Mouse (Mus musculus): ENCODE data around the gene Aqp9. TPM values are rescaled to one million over a fixed set of nuclear protein-coding genes. Genes with fewer than 3 reads are reported as not detected.
A peak's percentile ranks its signal among the peaks of the same experiment; 100 is the strongest.

The Aqp9 gene
- total and polyA plus RNA-seq, 2 experiments from 2014 or later, result 0.15 TPM; not detected in 1

DNA sequence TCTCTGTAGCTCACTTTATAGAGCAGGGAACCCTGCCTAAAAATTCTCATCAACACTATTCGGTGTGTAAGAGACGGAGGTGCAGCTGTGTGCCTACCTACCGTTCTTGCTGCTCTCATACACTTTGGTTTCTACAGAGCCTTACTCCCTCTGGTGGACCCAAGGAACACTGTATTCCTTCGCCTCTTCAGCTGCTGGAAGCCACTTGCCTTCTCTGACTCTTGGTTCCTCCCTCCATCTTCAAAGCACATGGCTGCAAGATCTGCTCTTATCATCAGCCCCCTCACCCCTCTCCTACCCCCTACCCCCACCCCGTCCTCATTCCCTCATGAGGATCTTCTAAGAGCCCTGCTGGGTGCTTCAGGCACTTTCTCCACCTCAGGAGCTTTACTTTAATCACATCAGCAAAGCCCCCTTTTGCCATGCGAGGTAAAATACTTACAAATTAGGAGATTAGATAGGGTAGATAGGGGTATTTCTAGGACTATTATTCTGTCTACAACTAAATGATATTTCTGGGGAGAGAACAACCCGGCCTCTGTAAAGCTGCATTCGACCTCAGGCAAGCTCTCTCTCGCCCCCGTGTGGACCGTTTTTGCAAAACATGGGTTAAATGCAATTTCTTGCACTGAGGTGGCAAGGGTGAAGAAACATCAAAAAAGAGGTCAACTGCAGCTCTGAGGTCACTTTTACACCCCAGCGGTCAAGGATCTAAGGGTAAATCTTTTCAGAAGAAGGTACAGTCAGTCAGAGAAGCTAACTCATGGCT is 20.3 kb upstream of the Aqp9 start:
- no peak overlapping the region for H3K27ac ChIP-seq (ENCODE audit: low read depth)
- no peaks in the 10 kb centered on the region for H3K4me1 ChIP-seq (ENCODE audit: control insufficient read depth, insufficient read depth)
- peak overlapping the region; percentile 46 for H3K4me2 ChIP-seq (ENCODE audit: low read depth, low read length)
- no peaks in the 10 kb centered on the region for H3K27me3 ChIP-seq (ENCODE audit: control insufficient read depth, insufficient read depth, low read length)
- DNase-seq (ENCODE audit: low spot score), result peak; percentile 69
- ATAC-seq (ENCODE audit: insufficient read depth, low read depth), result 0 out of 2 replicates have a peak, but pooled peaks have one; percentile 53
- TF ChIP-seq CTCF (IDR thresholded peaks at IDR 0.05; ENCODE audit: low read depth) (peak; percentile 82), EP300 (IDR thresholded peaks at IDR 0.05; ENCODE audit: low read depth) (no peak)
- no peak overlapping the region for H3K9ac ChIP-seq (replicated peaks; ENCODE audit: low read depth, low read length)
- H3K4me3 ChIP-seq (ENCODE audit: low read depth, low read length), result no peak overlapping the region
- WGBS, result 6% methylated on average over 12 of the region's 12 CpGs
- H3K9me3 ChIP-seq (replicated peaks; ENCODE audit: control insufficient read depth, low read length), result no peaks in the 10 kb centered on the region
- no peaks in the 10 kb centered on the region for H3K36me3 ChIP-seq (replicated peaks; ENCODE audit: control insufficient read depth, insufficient read depth, low read length)

DNA sequence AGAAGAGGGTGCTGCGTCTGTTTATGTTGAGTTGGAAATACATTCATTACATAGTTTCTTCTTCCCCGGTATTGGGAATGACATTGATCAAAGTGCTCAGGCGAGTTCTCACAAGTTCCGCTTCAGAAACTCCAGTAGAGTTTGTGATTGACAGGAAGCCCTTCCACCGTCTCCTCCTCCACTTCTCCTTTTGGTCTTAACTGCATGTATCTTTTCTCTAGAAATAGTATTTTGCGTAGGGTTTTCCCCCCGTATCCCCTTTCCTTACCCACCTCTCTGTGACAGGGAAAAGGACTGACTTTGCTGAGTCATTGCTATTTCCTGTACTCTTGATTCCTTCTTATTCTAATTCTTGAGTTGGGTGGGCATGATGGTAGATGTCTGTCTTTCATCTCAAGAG is 18.9 kb upstream of the Aqp9 start:
- TF ChIP-seq CTCF (IDR thresholded peaks at IDR 0.05; ENCODE audit: low read depth) (no peak), EP300 (IDR thresholded peaks at IDR 0.05; ENCODE audit: low read depth) (no peak)
- WGBS, result 86% methylated on average over 7 of the region's 7 CpGs

DNA sequence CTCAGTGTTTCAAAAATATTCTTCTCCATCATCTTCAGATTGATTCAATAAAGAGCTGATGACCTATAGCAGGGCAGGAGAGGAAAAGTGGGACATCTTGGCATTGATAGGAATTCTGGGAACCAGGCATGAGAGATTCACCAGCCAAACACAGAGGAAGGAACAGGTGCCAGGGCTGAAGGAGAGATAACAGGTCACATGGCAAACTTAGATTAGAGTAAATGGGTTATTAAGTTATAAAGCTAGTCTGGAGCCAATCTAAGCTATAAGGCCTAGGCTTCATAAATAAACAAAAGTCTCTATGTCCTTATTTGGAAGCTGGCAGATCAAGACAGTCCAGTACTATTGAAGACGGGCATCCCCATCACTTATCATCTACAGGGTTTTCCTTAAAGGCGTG is 17.3 kb upstream of the Aqp9 start:
- 82% methylated on average over 2 of the region's 2 CpGs for WGBS

More for the DNA sequence above, 18.9 kb upstream of the Aqp9 start:
- Histone ChIP-seq H3K4me3 (ENCODE audit: low read depth, low read length) (no peak overlapping the region), H3K27me3 (ENCODE audit: control insufficient read depth, insufficient read depth, low read length) (no peaks in the 10 kb centered on the region), H3K4me2 (ENCODE audit: low read depth, low read length) (no peak overlapping the region), H3K9me3 (replicated peaks; ENCODE audit: control insufficient read depth, low read length) (no peaks in the 10 kb centered on the region), H3K4me1 (ENCODE audit: control insufficient read depth, insufficient read depth) (no peaks in the 10 kb centered on the region), H3K27ac (ENCODE audit: low read depth) (no peak overlapping the region), H3K36me3 (replicated peaks; ENCODE audit: control insufficient read depth, insufficient read depth, low read length) (no peaks in the 10 kb centered on the region), H3K9ac (replicated peaks; ENCODE audit: low read depth, low read length) (no peak overlapping the region)
- DNase-seq (ENCODE audit: low spot score) (no peak), ATAC-seq (ENCODE audit: insufficient read depth, low read depth) (no peak)

DNA sequence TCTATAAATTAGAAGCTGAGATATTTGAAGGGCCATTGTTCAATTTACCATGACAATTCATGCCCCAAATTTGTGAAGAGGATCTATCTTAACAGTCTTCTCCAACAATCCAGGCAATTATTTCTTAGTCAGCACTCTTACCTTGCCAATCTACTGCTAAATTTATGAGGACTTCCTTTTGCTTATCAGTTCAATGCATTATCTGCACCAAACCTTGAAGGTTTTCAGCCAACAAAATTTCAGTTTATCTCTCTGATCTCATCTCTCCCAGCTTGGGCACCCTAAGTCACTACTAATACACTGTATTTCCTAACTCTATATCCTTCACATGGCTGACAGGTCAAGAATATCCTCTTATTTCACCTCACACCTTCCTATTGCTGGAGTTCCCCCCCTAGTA is 16.8 kb upstream of the Aqp9 start:
- no peak for ATAC-seq (ENCODE audit: insufficient read depth, low read depth)
- Histone ChIP-seq H3K9me3 (replicated peaks; ENCODE audit: control insufficient read depth, low read length) (no peaks in the 10 kb centered on the region), H3K9ac (replicated peaks; ENCODE audit: low read depth, low read length) (no peak overlapping the region), H3K27me3 (ENCODE audit: control insufficient read depth, insufficient read depth, low read length) (no peaks in the 10 kb centered on the region), H3K27ac (ENCODE audit: low read depth) (no peak overlapping the region), H3K36me3 (replicated peaks; ENCODE audit: control insufficient read depth, insufficient read depth, low read length) (no peaks in the 10 kb centered on the region), H3K4me1 (ENCODE audit: control insufficient read depth, insufficient read depth) (no peaks in the 10 kb centered on the region), H3K4me3 (ENCODE audit: low read depth, low read length) (no peak overlapping the region), H3K4me2 (ENCODE audit: low read depth, low read length) (no peak overlapping the region)
- DNase-seq (ENCODE audit: low spot score), result no peak
- TF ChIP-seq CTCF (IDR thresholded peaks at IDR 0.05; ENCODE audit: low read depth), result no peak
- no peak for TF ChIP-seq EP300 (IDR thresholded peaks at IDR 0.05; ENCODE audit: low read depth)

More for the DNA sequence above, 17.3 kb upstream of the Aqp9 start:
- H3K36me3 ChIP-seq (replicated peaks; ENCODE audit: control insufficient read depth, insufficient read depth, low read length), result no peaks in the 10 kb centered on the region
- no peak overlapping the region for H3K9ac ChIP-seq (replicated peaks; ENCODE audit: low read depth, low read length)
- H3K4me2 ChIP-seq (ENCODE audit: low read depth, low read length), result no peak overlapping the region
- ATAC-seq (ENCODE audit: insufficient read depth, low read depth) (no peak), DNase-seq (ENCODE audit: low spot score) (no peak)
- H3K4me3 ChIP-seq (ENCODE audit: low read depth, low read length), result no peak overlapping the region
- no peak overlapping the region for H3K27ac ChIP-seq (ENCODE audit: low read depth)
- no peaks in the 10 kb centered on the region for H3K27me3 ChIP-seq (ENCODE audit: control insufficient read depth, insufficient read depth, low read length)
- TF ChIP-seq CTCF (IDR thresholded peaks at IDR 0.05; ENCODE audit: low read depth) (no peak), EP300 (IDR thresholded peaks at IDR 0.05; ENCODE audit: low read depth) (no peak)
- H3K4me1 ChIP-seq (ENCODE audit: control insufficient read depth, insufficient read depth), result no peaks in the 10 kb centered on the region
- no peaks in the 10 kb centered on the region for H3K9me3 ChIP-seq (replicated peaks; ENCODE audit: control insufficient read depth, low read length)

DNA sequence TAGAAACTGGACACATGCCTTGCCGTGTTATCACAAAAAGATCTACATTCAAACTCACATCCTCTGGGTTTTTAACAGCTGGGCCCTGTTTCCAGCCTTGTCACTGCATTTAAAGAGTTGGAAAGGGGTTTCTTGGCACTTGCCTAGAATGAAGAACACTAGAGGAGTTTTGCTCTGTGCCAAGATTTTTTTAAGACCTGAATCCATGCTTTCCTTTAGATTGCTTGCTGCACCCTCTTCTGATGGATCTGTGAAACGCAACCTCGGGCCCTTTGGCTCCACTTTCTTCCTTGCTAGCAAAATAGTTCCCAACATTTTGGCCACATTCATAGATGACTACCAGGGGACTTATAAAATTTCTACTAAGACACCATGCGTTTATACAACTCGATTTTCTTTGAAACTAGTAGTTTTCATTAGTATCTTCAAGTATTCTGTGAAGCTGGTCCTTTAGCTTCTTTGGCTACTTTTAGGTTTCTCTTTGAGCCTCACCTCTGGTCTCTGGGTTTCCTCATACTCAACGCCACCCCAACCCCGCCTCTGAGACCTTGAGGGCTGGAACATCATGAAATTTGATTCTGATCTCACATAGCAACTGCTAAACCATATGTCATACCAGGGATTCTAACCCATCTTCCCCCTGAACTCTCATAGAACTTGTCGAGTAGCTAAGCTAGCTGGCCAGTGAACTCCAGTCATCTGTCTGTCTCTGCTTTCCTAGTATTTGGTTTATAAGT is 11.7 kb upstream of the Aqp9 start:
- no peaks in the 10 kb centered on the region for H3K4me1 ChIP-seq (ENCODE audit: control insufficient read depth, insufficient read depth)
- H3K36me3 ChIP-seq (replicated peaks; ENCODE audit: control insufficient read depth, insufficient read depth, low read length), result no peaks in the 10 kb centered on the region
- no peak overlapping the region for H3K27ac ChIP-seq (ENCODE audit: low read depth)
- DNase-seq (ENCODE audit: low spot score) (peak; percentile 17), ATAC-seq (ENCODE audit: insufficient read depth, low read depth) (no peak)
- H3K9ac ChIP-seq (replicated peaks; ENCODE audit: low read depth, low read length), result no peak overlapping the region
- no peaks in the 10 kb centered on the region for H3K9me3 ChIP-seq (replicated peaks; ENCODE audit: control insufficient read depth, low read length)
- TF ChIP-seq CTCF (IDR thresholded peaks at IDR 0.05; ENCODE audit: low read depth) (peak; percentile 12; the same call in 1 of the 2 replicates), EP300 (IDR thresholded peaks at IDR 0.05; ENCODE audit: low read depth) (no peak)
- WGBS, result 59% methylated on average over 8 of the region's 8 CpGs
- H3K4me3 ChIP-seq (ENCODE audit: low read depth, low read length), result no peak overlapping the region
- no peaks in the 10 kb centered on the region for H3K27me3 ChIP-seq (ENCODE audit: control insufficient read depth, insufficient read depth, low read length)
- H3K4me2 ChIP-seq (ENCODE audit: low read depth, low read length), result no peak overlapping the region
